Mouse (Mus musculus) stomach, embryonic 15.5 days (tissue): ENCODE data around the gene Bicra. TPM values are rescaled to one million over a fixed set of nuclear protein-coding genes. Genes with fewer than 3 reads are reported as not detected.

ENCODE experiments used
- ATAC-seq: fragments of 200-750 bp; cut with Nextera tagmentation; 2 replicates; pipeline ENCODE4 v1.8.0; 2017; ENCODE audit warnings: low read depth, moderate number of reproducible peaks, moderate TSS enrichment; ENCODE audit not compliant: insufficient read depth, low FRiP score
- H3K27ac ChIP-seq: fragments of 300-500 bp; sonication (generic); 2 replicates; pipeline ENCODE4 v1.5.1; 2015; ENCODE audit warnings: mild to moderate bottlenecking, inconsistent platforms
- H3K27me3 ChIP-seq: fragments of 300-500 bp; sonication (generic); replicated peaks from 2 replicates; pipeline ENCODE4 v1.6.1; 2015; ENCODE audit warnings: inconsistent platforms
- H3K36me3 ChIP-seq: fragments of 300-500 bp; sonication (generic); 2 replicates; pipeline ENCODE4 v1.6.1; 2015; ENCODE audit warnings: inconsistent platforms
- H3K4me1 ChIP-seq: fragments of 300-500 bp; sonication (generic); 2 replicates; pipeline ENCODE4 v1.6.1; 2015; ENCODE audit warnings: inconsistent platforms
- H3K4me2 ChIP-seq: fragments of 300-500 bp; sonication (generic); 2 replicates; pipeline ENCODE4 v1.6.1; 2015; ENCODE audit warnings: mild to moderate bottlenecking, inconsistent platforms
- H3K4me3 ChIP-seq: fragments of 300-500 bp; sonication (generic); replicated peaks from 2 replicates; pipeline ENCODE4 v1.5.1; 2015; ENCODE audit warnings: inconsistent platforms
- H3K9ac ChIP-seq: fragments of 300-500 bp; sonication (generic); 2 replicates; pipeline ENCODE4 v1.6.1; 2015; ENCODE audit warnings: inconsistent platforms
- H3K9me3 ChIP-seq: fragments of 300-500 bp; sonication (generic); 2 replicates; pipeline ENCODE4 v1.6.1; 2016; ENCODE audit warnings: inconsistent platforms
- WGBS: fragments of 180-500 bp; shearing (Covaris S2); methylation state at CpG from one replicate; pipeline ENCODE4 v1.1.7; 2015; 5-methylcytosine and 5-hydroxymethylcytosine counted together
- polyA plus RNA-seq: library from polyadenylated mRNA; unstranded; fragments of >200 nt; fragmentation: Nextera tagmentation; extraction: Ambion mirVana; gene quantifications from 2 replicates; pipeline ENCODE4 v1.2.1, GENCODE M21; 2015

Gene Bicra
- polyA plus RNA-seq, 1 experiment from 2014 or later: 5.8 TPM

GRCm38 (mm10) chr7:16010649-16011048, 37.1 kb downstream of the Bicra start:
- no peak for ATAC-seq
- Histone ChIP-seq H3K4me3 (no peak overlapping the region), H3K4me2 (no peak overlapping the region), H3K9me3 (no peaks in the 10 kb centered on the region), H3K4me1 (0 out of 2 replicates have a peak, but pooled peaks cover 10% of the 10 kb centered on the region), H3K9ac (no peak overlapping the region), H3K36me3 (0 out of 2 replicates have a peak, but pooled peaks cover 3% of the 10 kb centered on the region), H3K27me3 (no peaks in the 10 kb centered on the region), H3K27ac (no peak overlapping the region)
- WGBS: 74% methylated on average over 5 of the region's 5 CpGs

GRCm38 (mm10) chr7:16009636-16010035, 38.1 kb downstream of the Bicra start:
- no peaks in the 10 kb centered on the region for H3K9me3 ChIP-seq
- H3K4me3 ChIP-seq: no peak overlapping the region
- 87% methylated on average over 7 of the region's 7 CpGs for whole genome bisulfite sequencing
- ATAC-seq: no peak
- H3K27me3 ChIP-seq: no peaks in the 10 kb centered on the region
- H3K9ac ChIP-seq: no peak overlapping the region
- 0 out of 2 replicates have a peak, but pooled peaks cover 3% of the 10 kb centered on the region for H3K36me3 ChIP-seq
- H3K4me1 ChIP-seq: 0 out of 2 replicates have a peak, but pooled peaks cover 10% of the 10 kb centered on the region
- no peak overlapping the region for H3K27ac ChIP-seq
- no peak overlapping the region for H3K4me2 ChIP-seq

- Histone ChIP-seq H3K4me2 (no peak overlapping the region), H3K9ac (no peak overlapping the region), H3K36me3 (0 out of 2 replicates have a peak, but pooled peaks cover 3% of the 10 kb centered on the region), H3K4me1 (peaks cover 17% of the 10 kb centered on the region; the same call in 1 of the 2 replicates), H3K27me3 (no peaks in the 10 kb centered on the region), H3K27ac (peak overlapping the region; percentile 31; the same call in 1 of the 2 replicates), H3K4me3 (no peak overlapping the region), H3K9me3 (no peaks in the 10 kb centered on the region)
- 71% methylated on average over 3 of the region's 3 CpGs for WGBS
- no peak; the same call in 1 of the 2 replicates for ATAC-seq
These were observed 42.7 kb downstream of the Bicra start for GRCm38 (mm10) chr7:16005020-16005419.

- no peaks in the 10 kb centered on the region for H3K9me3 ChIP-seq
- peak overlapping the region; percentile 31 for H3K27ac ChIP-seq
- 71% methylated on average over 12 of the region's 12 CpGs for WGBS
- H3K4me3 ChIP-seq: no peak overlapping the region
- no peak overlapping the region for H3K4me2 ChIP-seq
- no peaks in the 10 kb centered on the region for H3K27me3 ChIP-seq
- ATAC-seq: no peak; the same call in 1 of the 2 replicates
- no peak overlapping the region for H3K9ac ChIP-seq
- H3K36me3 ChIP-seq: 0 out of 2 replicates have a peak, but pooled peaks cover 3% of the 10 kb centered on the region
- peaks cover 17% of the 10 kb centered on the region; the same call in 1 of the 2 replicates for H3K4me1 ChIP-seq
These were observed 43.4 kb downstream of the Bicra start for GRCm38 (mm10) chr7:16004177-16004856.

DNA sequence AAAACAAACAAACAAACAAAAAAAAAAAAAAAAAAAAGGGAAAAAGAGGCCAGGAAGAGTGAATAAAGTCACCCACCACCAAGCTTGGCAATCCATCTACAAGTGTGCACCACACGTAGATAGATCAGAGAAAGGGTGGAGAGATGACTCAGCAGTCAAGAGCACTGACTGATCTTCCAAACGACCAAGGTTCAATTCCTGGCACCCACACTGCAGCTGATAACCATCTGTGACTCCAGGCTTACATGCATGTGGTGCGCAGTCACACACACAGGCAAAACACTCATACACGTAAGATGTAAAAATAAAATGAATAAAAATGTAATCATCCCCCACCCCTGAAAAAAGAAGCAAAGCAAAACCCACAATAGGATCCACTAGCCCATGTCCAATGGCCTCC, 44.7 kb downstream of the Bicra start:
- Histone ChIP-seq H3K4me3 (no peak overlapping the region), H3K9ac (no peak overlapping the region), H3K4me2 (no peak overlapping the region), H3K4me1 (peaks cover 17% of the 10 kb centered on the region; the same call in 1 of the 2 replicates), H3K27me3 (no peaks in the 10 kb centered on the region), H3K9me3 (no peaks in the 10 kb centered on the region), H3K36me3 (0 out of 2 replicates have a peak, but pooled peaks cover 5% of the 10 kb centered on the region), H3K27ac (no peak overlapping the region)
- ATAC-seq: no peak
- WGBS: 68% methylated on average over 4 of the region's 4 CpGs

- Histone ChIP-seq H3K9ac (no peak overlapping the region), H3K36me3 (peaks cover 7% of the 10 kb centered on the region; the same call in 1 of the 2 replicates), H3K27ac (peak overlapping the region; percentile 28; the same call in 1 of the 2 replicates), H3K4me1 (peaks cover 14% of the 10 kb centered on the region; the same call in 1 of the 2 replicates), H3K27me3 (no peaks in the 10 kb centered on the region), H3K4me2 (no peak overlapping the region), H3K9me3 (no peaks in the 10 kb centered on the region), H3K4me3 (no peak overlapping the region)
- 80% methylated on average over 5 of the region's 5 CpGs for WGBS
- 0 out of 2 replicates have a peak, but pooled peaks have one; percentile 41 for ATAC-seq
These were observed 45.5 kb downstream of the Bicra start for GRCm38 (mm10) chr7:16002171-16002570.

DNA sequence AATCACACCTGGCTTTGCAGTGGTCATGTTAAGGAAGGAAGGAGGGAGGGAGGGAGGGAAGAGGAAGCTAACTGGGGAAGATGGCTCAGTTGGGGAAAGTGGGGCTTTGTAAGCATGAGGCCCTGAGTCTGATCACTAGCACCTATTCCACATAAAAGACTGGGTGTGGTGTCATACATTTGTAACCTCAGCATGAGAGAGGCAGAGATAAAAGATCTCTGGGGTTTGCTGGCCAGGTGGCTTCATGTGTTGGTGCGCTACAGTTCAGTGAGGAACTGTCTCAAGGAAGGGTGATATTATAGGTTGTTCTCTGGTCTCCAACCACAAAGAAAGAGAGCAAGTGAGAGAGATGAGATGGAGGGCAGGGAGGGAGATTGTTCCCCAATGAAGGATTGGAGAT, 46.0 kb downstream of the Bicra start:
- 94% methylated on average over 1 of the region's 1 CpGs for WGBS
- no peaks in the 10 kb centered on the region for H3K27me3 ChIP-seq

GRCm38 (mm10) chr7:15993789-15994188, 53.9 kb downstream of the Bicra start:
- H3K9ac ChIP-seq: no peak overlapping the region
- H3K4me1 ChIP-seq: no peaks in the 10 kb centered on the region
- no peaks in the 10 kb centered on the region for H3K27me3 ChIP-seq
- no peak overlapping the region for H3K4me3 ChIP-seq
- no peak overlapping the region for H3K27ac ChIP-seq
- no peak overlapping the region for H3K4me2 ChIP-seq
- peaks cover 54% of the 10 kb centered on the region for H3K36me3 ChIP-seq
- no peaks in the 10 kb centered on the region for H3K9me3 ChIP-seq
- ATAC-seq: no peak
- 96% methylated on average over 4 of the region's 4 CpGs for whole genome bisulfite sequencing

More for the DNA sequence above, 46.0 kb downstream of the Bicra start:
- Histone ChIP-seq H3K4me2 (no peak overlapping the region), H3K9ac (no peak overlapping the region), H3K36me3 (peaks cover 11% of the 10 kb centered on the region; the same call in 1 of the 2 replicates), H3K9me3 (no peaks in the 10 kb centered on the region), H3K27ac (no peak overlapping the region), H3K4me1 (peaks cover 14% of the 10 kb centered on the region; the same call in 1 of the 2 replicates), H3K4me3 (no peak overlapping the region)
- ATAC-seq: no peak; the same call in 1 of the 2 replicates

DNA sequence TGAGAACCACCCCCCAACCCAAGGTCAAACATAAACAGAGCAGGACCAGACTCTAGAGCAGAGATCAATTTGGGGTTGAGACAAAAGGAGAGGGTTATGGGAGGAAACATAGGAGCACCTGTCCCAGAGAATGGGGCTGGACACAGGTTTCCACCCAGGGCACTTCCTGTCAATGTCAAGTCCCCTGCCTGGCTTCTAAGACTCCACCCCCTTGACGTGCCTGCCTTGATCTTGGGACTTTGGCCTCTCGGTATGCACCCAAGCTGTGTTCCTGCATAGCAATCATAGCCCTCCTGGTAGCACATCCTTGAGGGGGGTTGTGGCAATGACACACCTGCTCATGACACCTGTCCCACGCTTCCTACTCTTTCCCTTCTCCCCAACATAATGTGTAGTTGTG, 54.6 kb downstream of the Bicra start:
- no peaks in the 10 kb centered on the region for H3K27me3 ChIP-seq
- H3K9me3 ChIP-seq: no peaks in the 10 kb centered on the region
- H3K27ac ChIP-seq: no peak overlapping the region
- no peak overlapping the region for H3K9ac ChIP-seq
- 66% methylated on average over 3 of the region's 3 CpGs for WGBS
- H3K36me3 ChIP-seq: peaks cover 60% of the 10 kb centered on the region
- ATAC-seq: no peak
- H3K4me2 ChIP-seq: no peak overlapping the region
- no peak overlapping the region for H3K4me3 ChIP-seq
- H3K4me1 ChIP-seq: no peaks in the 10 kb centered on the region

DNA sequence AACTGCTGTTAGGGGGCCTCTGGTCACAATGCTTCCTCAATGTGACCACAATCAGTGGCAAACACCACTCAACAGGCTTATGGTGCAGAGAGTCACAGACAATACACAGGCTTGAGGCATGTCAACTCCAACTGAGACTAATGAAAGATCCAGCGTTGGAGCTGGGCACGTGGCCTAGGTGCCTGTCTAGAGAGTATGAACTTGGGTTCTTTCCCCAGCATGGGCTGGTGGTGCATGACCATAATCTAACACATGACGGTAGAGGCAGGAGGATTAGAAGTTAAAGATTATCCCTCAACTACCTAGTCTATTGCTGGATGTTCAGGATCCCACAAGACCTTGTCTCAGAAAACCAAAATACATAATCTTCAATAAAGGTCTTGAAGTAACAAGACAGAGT, 56.0 kb downstream of the Bicra start:
- H3K9me3 ChIP-seq: no peaks in the 10 kb centered on the region
- H3K9ac ChIP-seq: no peak overlapping the region
- WGBS: 92% methylated on average over 3 of the region's 3 CpGs
- no peaks in the 10 kb centered on the region for H3K4me1 ChIP-seq
- H3K4me2 ChIP-seq: no peak overlapping the region
- no peak overlapping the region for H3K4me3 ChIP-seq
- H3K36me3 ChIP-seq: peaks cover 63% of the 10 kb centered on the region
- no peaks in the 10 kb centered on the region for H3K27me3 ChIP-seq
- H3K27ac ChIP-seq: no peak overlapping the region
- no peak for ATAC-seq

GRCm38 (mm10) chr7:15987661-15988356, 59.9 kb downstream of the Bicra start:
- Histone ChIP-seq H3K27me3 (no peaks in the 10 kb centered on the region), H3K4me3 (no peak overlapping the region), H3K9ac (no peak overlapping the region), H3K4me1 (no peaks in the 10 kb centered on the region), H3K36me3 (peaks cover 44% of the 10 kb centered on the region), H3K4me2 (no peak overlapping the region), H3K27ac (no peak overlapping the region), H3K9me3 (no peaks in the 10 kb centered on the region)
- ATAC-seq: no peak
- 90% methylated on average over 16 of the region's 16 CpGs for WGBS
